Mouse (Mus musculus): ENCODE data around the gene Cyp2ab1.

The Cyp2ab1 gene

GRCm38 (mm10) chr16:20265089-20265488, 60.1 kb downstream of the Cyp2ab1 start:
- DNase-seq, result no peak

Measured in heart, adult 11 months (tissue).